Mouse (Mus musculus) layer of hippocampus, postnatal 36 days (tissue): Measurements from ENCODE around the gene 4930469K13Rik. TPM values are rescaled to one million over a fixed set of nuclear protein-coding genes. Genes with fewer than 3 reads are reported as not detected.
A peak's percentile ranks its signal among the peaks of the same experiment; 100 is the strongest.

ENCODE experiments used
- DNase-seq, 2 experiments: peaks; one replicate each; pipeline ENCODE4 v3.0.0; 2022
- total RNA-seq, 2 experiments: library from RNA; stranded (reverse); gene quantifications; 2 replicates each; pipeline ENCODE4 v1.2.3; 2021

4930469K13Rik gene
- total RNA-seq, 2 experiments from 2014 or later, result not detected

GRCm38 (mm10) chr11:33980146-33980545 is 118.2 kb downstream of the 4930469K13Rik start:
- no peak for DNase-seq

GRCm38 (mm10) chr11:33975121-33975520 is 123.2 kb downstream of the 4930469K13Rik start:
- no peak for DNase-seq

- no peak for DNase-seq
These were observed 123.9 kb downstream of the 4930469K13Rik start for GRCm38 (mm10) chr11:33974341-33975040.

GRCm38 (mm10) chr11:33972114-33972513 is 126.2 kb downstream of the 4930469K13Rik start:
- no peak for DNase-seq

- no peak for DNase-seq
These were observed 129.2 kb downstream of the 4930469K13Rik start for GRCm38 (mm10) chr11:33969199-33969598.

GRCm38 (mm10) chr11:33967708-33968107 is 130.6 kb downstream of the 4930469K13Rik start:
- DNase-seq, result no peak

GRCm38 (mm10) chr11:33965380-33965779 is 133.0 kb downstream of the 4930469K13Rik start:
- DNase-seq, result no peak

- DNase-seq, result no peak
These were observed 135.5 kb downstream of the 4930469K13Rik start, which contains the start of gene Kcnmb1 for GRCm38 (mm10) chr11:33962688-33963407. Gene Kcnmb1, plus strand, starts transcription at chr11:33963013.

GRCm38 (mm10) chr11:33962178-33962577 is 136.2 kb downstream of the 4930469K13Rik start:
- no peak for DNase-seq

- no peak for DNase-seq
These were observed 139.6 kb downstream of the 4930469K13Rik start for GRCm38 (mm10) chr11:33958713-33959112.

- peak in 1 of 2 experiments; percentile 15 for DNase-seq
These were observed 140.8 kb downstream of the 4930469K13Rik start for GRCm38 (mm10) chr11:33957595-33957994.

GRCm38 (mm10) chr11:33956623-33957022 is 141.7 kb downstream of the 4930469K13Rik start:
- no peak for DNase-seq

GRCm38 (mm10) chr11:33955982-33956381 is 142.4 kb downstream of the 4930469K13Rik start:
- no peak for DNase-seq

- DNase-seq, result no peak
These were observed 146.4 kb downstream of the 4930469K13Rik start for GRCm38 (mm10) chr11:33951684-33952625.

- DNase-seq, result no peak
These were observed 147.2 kb downstream of the 4930469K13Rik start for GRCm38 (mm10) chr11:33951155-33951554.

GRCm38 (mm10) chr11:33946501-33946900 is 151.9 kb downstream of the 4930469K13Rik start:
- DNase-seq, result no peak

GRCm38 (mm10) chr11:33944786-33945328 is 153.5 kb downstream of the 4930469K13Rik start:
- no peak for DNase-seq

- no peak for DNase-seq
These were observed 154.1 kb downstream of the 4930469K13Rik start for GRCm38 (mm10) chr11:33944067-33944785.

- DNase-seq, result no peak
These were observed 154.8 kb downstream of the 4930469K13Rik start for GRCm38 (mm10) chr11:33943565-33943964.

- DNase-seq, result no peak
These were observed 158.8 kb downstream of the 4930469K13Rik start for GRCm38 (mm10) chr11:33939456-33940113.
